ENCODE assay signal across 15 mouse cellular contexts in genomic region chr1:24097541-24097940, GRCm38 (mm10). TPM values are rescaled to one million over a fixed set of nuclear protein-coding genes. Genes with fewer than 3 reads are reported as not detected.
DNase-seq lines count a peak whose midpoint lies in the region; ATAC-seq lines count a peak whose summit lies in the region.
"Had no signal": no experiment of that assay in that cellular context is flagged by ENCODE, and none has a peak within 500 bp of the region (broad histone marks: within the 10 kb centered on the region; RNA-seq: fewer than 3 reads in every experiment).

No protein-coding gene starts in this region.

- H3K36me3 ChIP-seq in heart, embryonic 11.5 days (ENCODE audit: control insufficient read depth, insufficient read depth, low read length), result no peaks in the 10 kb centered on the region
- no peaks in the 10 kb centered on the region for H3K36me3 ChIP-seq in lung, embryonic 16.5 days (ENCODE audit: control insufficient read depth, insufficient read depth, low read length)
- H3K36me3 ChIP-seq in liver, embryonic 16.5 days (ENCODE audit: control insufficient read depth, insufficient read depth), result no peaks in the 10 kb centered on the region
- H3K36me3 ChIP-seq: embryonic facial prominence, embryonic 15.5 days had no signal

- ATAC-seq in heart, embryonic 11.5 days (replicated peaks; ENCODE audit: insufficient number of reproducible peaks, low FRiP score, low TSS enrichment), result no peak
- no peak for ATAC-seq in lung, embryonic 16.5 days (ENCODE audit: low read depth)
- ATAC-seq in liver, embryonic 16.5 days (ENCODE audit: low read depth), result no peak
- ATAC-seq: forebrain, postnatal 0 days had no signal

- no peak overlapping the region for H3K4me3 ChIP-seq in heart, embryonic 11.5 days (ENCODE audit: low read depth, low read length)
- H3K4me3 ChIP-seq in lung, embryonic 16.5 days (ENCODE audit: low read length), result no peak overlapping the region
- peak overlapping the region; percentile 22; the same call in 1 of the 2 replicates for H3K4me3 ChIP-seq in liver, embryonic 16.5 days (ENCODE audit: low read depth, low read length)
- H3K4me3 ChIP-seq: embryonic facial prominence, embryonic 15.5 days; megakaryocyte, embryonic 14.5 days had no signal

- H3K4me2 ChIP-seq in heart, embryonic 11.5 days, result 0 out of 2 replicates have a peak overlapping the region, but pooled peaks have one; percentile 1
- peak overlapping the region; percentile 0; the same call in 1 of the 2 replicates for H3K4me2 ChIP-seq in lung, embryonic 16.5 days (ENCODE audit: low read depth, low read length)
- peak overlapping the region; percentile 39; the same call in 1 of the 2 replicates for H3K4me2 ChIP-seq in liver, embryonic 16.5 days (ENCODE audit: low read depth, low read length)
- H3K4me2 ChIP-seq: embryonic facial prominence, embryonic 15.5 days had no signal

- intact Hi-C loops in heart, postnatal 10 days (cut with DNase I), result loop anchor here (5.0 kb wide), 1 partner anchor 90 kb away; the partner anchor contains the start of gene Sdhaf4

- H3K9ac ChIP-seq in heart, embryonic 11.5 days (ENCODE audit: low read depth, low read length), result no peak overlapping the region
- H3K9ac ChIP-seq in lung, embryonic 16.5 days (ENCODE audit: low read length), result no peak overlapping the region
- H3K9ac ChIP-seq in liver, embryonic 16.5 days (ENCODE audit: low read depth, low read length), result no peak overlapping the region
- H3K9ac ChIP-seq: embryonic facial prominence, embryonic 15.5 days; forebrain, postnatal 0 days had no signal

- no peak overlapping the region for H3K27ac ChIP-seq in heart, embryonic 11.5 days (ENCODE audit: low read depth, low read length)
- no peak overlapping the region for H3K27ac ChIP-seq in lung, embryonic 16.5 days (ENCODE audit: low read length)
- peak overlapping the region; percentile 38; the same call in 1 of the 2 replicates for H3K27ac ChIP-seq in liver, embryonic 16.5 days (ENCODE audit: low read length)
- H3K27ac ChIP-seq: embryonic facial prominence, embryonic 15.5 days had no signal

- H3K27me3 ChIP-seq in heart, embryonic 11.5 days (ENCODE audit: control insufficient read depth, insufficient read depth, low read length), result no peaks in the 10 kb centered on the region
- H3K27me3 ChIP-seq in lung, embryonic 16.5 days (ENCODE audit: control insufficient read depth, insufficient read depth, low read depth, low read length), result no peaks in the 10 kb centered on the region
- H3K27me3 ChIP-seq in liver, embryonic 16.5 days (ENCODE audit: control insufficient read depth, insufficient read depth, low read depth, low read length), result peaks cover 24% of the 10 kb centered on the region
- H3K27me3 ChIP-seq: embryonic facial prominence, embryonic 15.5 days had no signal

- DNase-seq in heart, postnatal 10 days, result no peak
- no peak for DNase-seq in lung, postnatal 10 days
- DNase-seq in yolk sac, embryonic 10.5 days (ENCODE audit: low spot score), result peak; percentile 64
- no peak for DNase-seq in spleen, adult 12 weeks (ENCODE audit: low spot score)
- DNase-seq in ovary, adult 18-20 months (ENCODE audit: low spot score), result no peak
- DNase-seq: adrenal gland, postnatal 25 days; cerebellum, postnatal 36 days; forebrain, postnatal 0 days; kidney, postnatal 14 days; right cerebral cortex, postnatal 4 days had no signal

- peaks cover 3% of the 10 kb centered on the region; the same call in 1 of the 2 replicates for H3K4me1 ChIP-seq in heart, embryonic 11.5 days (ENCODE audit: control insufficient read depth, insufficient read depth, low read length)
- H3K4me1 ChIP-seq in lung, embryonic 16.5 days (replicated peaks; ENCODE audit: control insufficient read depth, insufficient read depth, low read length), result peaks cover 2% of the 10 kb centered on the region; the same call in 1 of the 2 replicates
- no peaks in the 10 kb centered on the region for H3K4me1 ChIP-seq in liver, embryonic 16.5 days (ENCODE audit: control insufficient read depth, low read depth, low read length)

- no peaks in the 10 kb centered on the region for H3K9me3 ChIP-seq in heart, embryonic 11.5 days (replicated peaks; ENCODE audit: control insufficient read depth, low read length)
- no peaks in the 10 kb centered on the region for H3K9me3 ChIP-seq in lung, embryonic 16.5 days (ENCODE audit: control insufficient read depth, low read length)
- no peaks in the 10 kb centered on the region for H3K9me3 ChIP-seq in liver, embryonic 16.5 days (replicated peaks; ENCODE audit: control insufficient read depth, low read length)
- H3K9me3 ChIP-seq: embryonic facial prominence, embryonic 15.5 days had no signal

- 49% methylated on average over 8 of the region's 8 CpGs for WGBS in heart, embryonic 11.5 days (ENCODE audit: insufficient replicate concordance)
- 28% methylated on average over 8 of the region's 8 CpGs for WGBS in lung, embryonic 16.5 days
- WGBS in liver, embryonic 16.5 days (ENCODE audit: insufficient replicate concordance), result 29% methylated on average over 8 of the region's 8 CpGs

RNA-seq across cellular contexts. Expression of gene Fam135a, which starts 2.6 kb away (rescaled TPM):
- 25.0 and 25.2 TPM in 2 replicates for polyA plus RNA-seq in heart, embryonic 11.5 days (2014; fragmentation: Nextera tagmentation; extraction: Ambion mirVana)
- 10 to 100 TPM; 31.0 to 34.4 TPM for total RNA-seq in heart, postnatal 10 days (2021)
- 29.5 and 34.6 TPM in 2 replicates for polyA plus RNA-seq in lung, embryonic 16.5 days (2015; fragmentation: Nextera tagmentation; extraction: Ambion mirVana)
- polyA plus RNA-seq in liver, embryonic 16.5 days (2015; fragmentation: Nextera tagmentation; extraction: Ambion mirVana), result 5.2 and 6.1 TPM in 2 replicates
